Mouse (Mus musculus): ENCODE measurements at regions not wholly inside any gene's neighbourhood (a gene's known extent, or its start where the extent isn't known, plus 50 kb on each side); places are given as distances from the start of the nearest gene placed in this dataset.

DNA sequence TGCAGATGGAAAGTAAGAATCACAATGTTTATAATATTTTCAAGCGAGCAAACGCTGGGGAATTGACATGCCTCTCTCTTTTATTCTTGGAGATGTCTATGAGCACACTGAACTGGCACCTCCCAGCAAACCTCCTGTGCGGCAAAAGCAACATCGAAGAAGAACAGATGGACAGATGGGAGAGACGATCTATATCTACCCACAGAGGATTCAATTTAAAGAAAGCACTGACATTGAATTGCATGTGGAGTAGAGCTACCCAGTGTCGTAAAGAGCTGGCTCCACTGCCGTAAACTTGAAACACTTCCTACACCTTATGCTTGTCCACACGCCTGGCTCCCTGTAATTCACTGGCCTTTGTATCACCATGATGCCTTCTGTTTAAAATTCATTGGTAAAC, 182.0 kb upstream of the Hnrnpa3 start:
- TF ChIP-seq CTCF (IDR thresholded peaks at IDR 0.05; ENCODE audit: control insufficient read depth, insufficient read depth, insufficient read length) (no peak), MYOG (IDR thresholded peaks at IDR 0.05; ENCODE audit: control insufficient read depth, extremely low read depth, insufficient read length) (no peak)

Measured in C2C12 (cell line).